Mouse (Mus musculus) brown adipose tissue, adult 24 weeks (tissue): ENCODE measurements around the gene Gpr156. TPM values are rescaled to one million over a fixed set of nuclear protein-coding genes. Genes with fewer than 3 reads are reported as not detected.

ENCODE experiments used
- H3K27ac ChIP-seq: fragments of 200-500 bp; replicated peaks from 2 replicates; pipeline ENCODE4 v1.5.1; 2012; ENCODE audit warnings: low read depth, mild to moderate bottlenecking, low read length
- H3K4me1 ChIP-seq: fragments of 200-500 bp; 2 replicates; pipeline ENCODE4 v1.6.1; 2012; ENCODE audit warnings: low read length, mixed read lengths; ENCODE audit not compliant: control insufficient read depth, insufficient read depth, insufficient read length
- H3K4me3 ChIP-seq: fragments of 200-500 bp; 2 replicates; pipeline ENCODE4 v1.5.1; 2012; ENCODE audit warnings: low read depth, mild to moderate bottlenecking, low read length, moderate library complexity; ENCODE audit not compliant: insufficient read depth
- polyA plus RNA-seq: library from polyadenylated mRNA; stranded (reverse); fragments of >200 nt; gene quantifications from 2 replicates; pipeline ENCODE4 v1.2.4, GENCODE M21; 2012; ENCODE audit not compliant: missing spikeins, insufficient read depth, insufficient read length

The Gpr156 gene
- polyA plus RNA-seq, 1 experiment = 0.44 TPM

DNA sequence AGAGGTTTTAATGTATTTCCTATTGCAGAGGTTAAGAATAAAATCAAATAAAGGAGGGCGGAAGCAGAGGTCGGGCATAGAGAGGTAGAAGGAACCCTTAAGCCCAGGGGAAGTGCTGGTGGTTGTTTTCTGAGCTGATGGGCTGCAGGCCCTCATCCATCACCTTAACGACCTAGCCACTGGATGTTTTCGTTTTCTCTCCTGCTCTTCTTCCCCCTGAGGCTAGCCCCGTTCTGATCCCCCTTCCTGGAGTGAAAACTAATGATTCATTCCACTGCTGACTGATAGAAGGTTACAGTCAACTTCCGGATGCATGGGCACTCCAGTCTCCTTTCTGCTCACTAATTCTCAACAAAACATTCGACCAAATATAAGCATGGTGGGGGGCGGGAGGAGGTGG lies 76.5 kb downstream of the Gpr156 start:
- H3K4me1 ChIP-seq = no peaks in the 10 kb centered on the region

GRCm38 (mm10) chr16:37994647-37995046 lies 78.4 kb downstream of the Gpr156 start:
- no peak overlapping the region for H3K27ac ChIP-seq
- H3K4me3 ChIP-seq = no peak overlapping the region
- H3K4me1 ChIP-seq = no peaks in the 10 kb centered on the region

More for the DNA sequence above, 76.5 kb downstream of the Gpr156 start:
- no peak overlapping the region for H3K4me3 ChIP-seq
- H3K27ac ChIP-seq = no peak overlapping the region

DNA sequence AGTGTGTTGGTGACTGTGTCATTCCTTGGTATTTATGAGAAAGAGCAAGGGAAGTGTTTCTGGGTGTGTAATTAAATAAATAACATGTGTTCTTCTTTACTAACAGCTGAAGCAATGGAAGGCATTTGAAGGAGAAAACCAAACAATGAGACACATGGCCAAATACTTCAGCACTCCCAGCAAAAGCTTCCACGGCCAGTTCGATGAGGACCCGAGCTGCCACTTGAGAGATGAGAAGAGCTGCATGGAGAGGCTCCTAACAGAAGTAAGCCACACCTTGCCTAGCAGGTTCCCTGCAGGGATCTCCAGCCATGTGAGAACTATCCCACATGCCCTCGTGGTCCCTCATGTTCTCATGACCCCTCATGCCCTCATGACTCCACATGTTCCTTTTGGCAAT lies 81.5 kb downstream of the Gpr156 start:
- Histone ChIP-seq H3K4me1 (no peaks in the 10 kb centered on the region), H3K4me3 (no peak overlapping the region), H3K27ac (no peak overlapping the region)

GRCm38 (mm10) chr16:37999762-38000161 lies 83.5 kb downstream of the Gpr156 start:
- no peaks in the 10 kb centered on the region for H3K4me1 ChIP-seq
- no peak overlapping the region for H3K27ac ChIP-seq
- H3K4me3 ChIP-seq = no peak overlapping the region

GRCm38 (mm10) chr16:38000178-38000577 lies 83.9 kb downstream of the Gpr156 start:
- no peaks in the 10 kb centered on the region for H3K4me1 ChIP-seq
- H3K27ac ChIP-seq = no peak overlapping the region
- no peak overlapping the region for H3K4me3 ChIP-seq

GRCm38 (mm10) chr16:38001766-38002165 lies 85.5 kb downstream of the Gpr156 start:
- H3K4me1 ChIP-seq = 0 out of 2 replicates have a peak, but pooled peaks cover 2% of the 10 kb centered on the region
- no peak overlapping the region for H3K4me3 ChIP-seq
- H3K27ac ChIP-seq = no peak overlapping the region

- Histone ChIP-seq H3K4me3 (no peak overlapping the region), H3K27ac (no peak overlapping the region), H3K4me1 (0 out of 2 replicates have a peak, but pooled peaks cover 2% of the 10 kb centered on the region)
Observed at GRCm38 (mm10) chr16:38002485-38002884, 86.2 kb downstream of the Gpr156 start.

GRCm38 (mm10) chr16:38004486-38005020 lies 88.3 kb downstream of the Gpr156 start:
- Histone ChIP-seq H3K4me3 (no peak overlapping the region), H3K4me1 (peaks cover 2% of the 10 kb centered on the region; the same call in 1 of the 2 replicates), H3K27ac (no peak overlapping the region)

GRCm38 (mm10) chr16:38005471-38005870 lies 89.2 kb downstream of the Gpr156 start:
- Histone ChIP-seq H3K27ac (no peak overlapping the region), H3K4me1 (peaks cover 2% of the 10 kb centered on the region; the same call in 1 of the 2 replicates), H3K4me3 (no peak overlapping the region)

- no peak overlapping the region for H3K27ac ChIP-seq
- peaks cover 2% of the 10 kb centered on the region; the same call in 1 of the 2 replicates for H3K4me1 ChIP-seq
- H3K4me3 ChIP-seq = no peak overlapping the region
Observed at GRCm38 (mm10) chr16:38008371-38008770, 92.1 kb downstream of the Gpr156 start.

DNA sequence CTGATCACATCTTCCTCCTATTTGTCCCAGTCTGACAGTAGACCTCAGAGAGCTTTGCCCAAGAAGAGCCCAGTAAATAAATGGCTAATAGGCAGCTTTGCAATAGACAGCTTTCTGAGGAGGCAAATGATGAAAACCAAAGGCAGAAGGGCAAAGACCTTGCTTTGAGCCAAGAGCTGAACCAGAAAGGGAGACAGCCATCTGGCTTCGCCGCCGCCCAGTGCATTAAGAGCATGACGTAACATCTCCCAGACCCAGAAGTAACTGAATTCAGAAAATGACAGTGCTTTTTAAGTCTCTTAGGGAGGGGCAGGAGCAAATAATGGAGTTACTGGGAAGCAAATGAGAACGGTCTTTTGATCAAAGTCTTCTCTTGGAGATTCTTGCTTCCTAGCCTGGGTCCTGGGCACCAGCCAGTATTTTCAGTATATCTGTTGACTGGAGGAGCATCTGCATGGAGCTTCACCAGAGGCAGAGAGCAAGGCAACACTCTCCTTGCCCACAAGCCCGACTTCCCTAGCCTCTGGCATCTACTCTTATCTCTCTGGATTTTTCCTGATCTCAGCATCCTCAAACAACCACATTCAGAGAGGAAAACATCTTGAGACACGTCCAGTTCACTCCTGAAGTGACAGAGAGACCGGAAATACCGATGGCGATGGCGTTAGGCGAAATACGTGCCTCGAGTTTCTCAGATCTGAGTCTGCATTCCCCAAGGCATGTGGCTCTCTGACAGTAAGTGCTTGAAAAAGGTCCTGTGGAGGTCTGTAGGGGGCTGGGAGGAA lies 92.9 kb downstream of the Gpr156 start:
- H3K4me1 ChIP-seq = peaks cover 2% of the 10 kb centered on the region; the same call in 1 of the 2 replicates
- H3K27ac ChIP-seq = no peak overlapping the region
- H3K4me3 ChIP-seq = no peak overlapping the region

DNA sequence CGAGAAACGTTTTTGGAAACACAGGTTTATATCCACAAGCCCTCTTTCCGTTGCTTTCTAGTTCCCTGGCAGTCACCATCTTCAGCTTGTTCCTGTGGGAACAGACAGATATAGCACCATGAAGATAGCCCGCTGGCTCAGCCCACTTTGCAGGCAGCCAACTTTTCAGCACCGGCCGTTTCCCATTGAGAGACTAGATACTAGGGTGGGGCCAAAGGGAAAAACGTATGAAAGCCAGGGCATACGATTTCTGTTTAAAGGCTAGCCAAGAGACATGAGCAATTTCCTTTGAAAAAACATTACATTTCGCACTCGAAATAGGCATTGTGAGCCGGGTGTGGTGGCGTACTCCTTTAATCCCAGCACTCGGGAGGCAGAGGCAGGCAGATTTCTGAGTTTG lies 95.2 kb downstream of the Gpr156 start:
- no peak overlapping the region for H3K4me3 ChIP-seq
- no peak overlapping the region for H3K27ac ChIP-seq
- no peaks in the 10 kb centered on the region; the same call in 1 of the 2 replicates for H3K4me1 ChIP-seq

DNA sequence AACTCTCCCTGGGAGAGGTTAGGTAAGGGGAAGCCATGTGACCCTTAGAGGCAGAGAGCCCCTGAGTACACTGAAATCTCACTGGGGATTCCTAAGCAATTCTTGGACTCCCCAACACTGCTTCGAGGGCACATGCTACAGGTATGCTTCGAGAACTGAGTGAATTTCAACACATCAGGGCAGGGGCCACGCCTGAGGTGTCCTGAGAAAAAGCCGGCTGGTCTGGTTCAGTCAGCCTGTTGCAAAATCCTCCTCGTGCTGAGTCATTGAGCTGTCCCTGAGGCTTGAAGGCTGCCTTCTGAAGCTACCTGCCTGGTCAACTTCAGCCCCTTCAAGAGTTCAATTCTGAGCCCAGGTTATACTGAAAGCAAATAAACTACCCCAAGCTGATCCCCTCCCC lies 96.1 kb downstream of the Gpr156 start:
- Histone ChIP-seq H3K27ac (peak overlapping the region; percentile 38; the same call in 1 of the 2 replicates), H3K4me1 (no peaks in the 10 kb centered on the region; the same call in 1 of the 2 replicates), H3K4me3 (no peak overlapping the region)

DNA sequence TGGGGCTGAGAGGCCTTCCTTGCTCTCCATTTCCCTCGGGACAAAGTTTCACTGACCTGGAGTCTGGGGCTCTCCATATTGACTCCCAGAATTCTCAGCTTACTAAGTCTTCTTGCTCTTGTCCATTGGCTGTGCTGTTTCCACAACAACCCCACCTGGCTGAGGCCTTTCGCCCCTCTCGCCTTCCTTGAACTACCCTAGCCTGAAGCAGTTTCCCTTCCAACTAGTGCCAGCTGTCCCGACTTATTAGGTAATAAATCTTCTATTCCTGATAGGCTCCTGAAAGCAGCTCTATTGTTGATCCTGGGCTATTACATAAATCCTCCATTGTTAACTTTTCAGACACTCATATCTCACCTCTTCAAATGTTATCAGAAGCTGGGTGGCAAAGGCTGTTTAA lies 96.6 kb downstream of the Gpr156 start:
- peak overlapping the region; percentile 38 for H3K27ac ChIP-seq
- no peaks in the 10 kb centered on the region; the same call in 1 of the 2 replicates for H3K4me1 ChIP-seq
- no peak overlapping the region for H3K4me3 ChIP-seq

- Histone ChIP-seq H3K4me3 (no peak overlapping the region), H3K4me1 (no peaks in the 10 kb centered on the region), H3K27ac (no peak overlapping the region)
Observed at GRCm38 (mm10) chr16:38014951-38015350, 98.7 kb downstream of the Gpr156 start.
